Mouse (Mus musculus): ENCODE data around the gene Stpg3.

The Stpg3 gene

DNA sequence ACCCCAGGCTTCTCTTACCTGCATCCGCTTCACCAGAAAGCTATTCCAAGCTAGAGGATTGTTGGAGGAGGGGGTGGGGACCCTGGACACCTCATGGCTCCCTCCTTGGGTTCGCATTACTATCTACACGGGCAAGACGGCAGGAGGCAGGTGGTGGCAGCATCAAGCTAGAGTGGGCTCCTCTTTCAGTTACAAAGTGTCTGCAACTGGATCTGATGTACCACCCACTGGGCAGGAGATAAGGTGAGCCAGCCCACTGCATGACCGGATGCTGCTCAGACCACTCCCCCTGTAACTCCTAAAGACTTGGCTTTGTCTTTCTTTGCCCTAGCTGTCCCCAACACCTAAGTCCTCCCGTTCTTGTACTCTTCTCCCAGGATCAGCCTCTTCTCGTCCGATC is 22.2 kb upstream of the Stpg3 start, which contains the start of gene Rnf224:
Rnf224 (minus strand) TSS at position 174 of the 400 bp plus-strand sequence.
- no peak for DNase-seq (ENCODE audit: low read depth, low spot score)

DNA sequence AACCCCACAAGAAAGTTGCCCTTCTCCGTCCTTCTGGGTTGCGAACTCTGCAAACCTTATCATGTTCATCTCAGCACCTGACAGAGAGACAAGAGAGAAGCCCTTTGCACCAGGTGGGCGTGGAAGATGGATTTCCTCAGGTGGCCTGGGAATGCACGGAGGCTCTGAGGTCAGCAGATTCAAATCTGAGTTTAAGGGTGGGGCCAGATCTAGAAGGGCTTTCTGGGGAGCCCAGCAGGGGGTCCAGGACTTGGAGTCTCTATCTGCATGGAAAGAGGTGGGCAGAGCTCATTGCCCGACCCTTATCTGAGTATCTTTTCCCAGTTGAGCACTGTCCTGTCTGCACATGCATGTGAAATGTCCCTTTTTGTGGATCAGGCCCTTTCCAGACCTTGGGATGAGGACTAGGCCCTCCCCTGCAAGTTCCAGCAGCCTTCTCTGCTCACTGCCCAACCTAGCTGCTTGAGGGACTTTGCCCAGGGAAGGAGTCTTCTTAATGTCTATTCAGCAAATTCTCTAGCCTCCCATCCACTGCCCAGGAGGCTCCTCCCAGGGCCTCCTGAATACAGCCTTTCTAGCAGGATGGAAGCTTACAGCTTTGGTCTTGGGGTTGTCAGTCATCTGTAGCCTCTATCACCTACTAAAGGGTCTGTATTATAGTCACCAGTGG is 20.2 kb upstream of the Stpg3 start:
- no peak for DNase-seq (ENCODE audit: low read depth, low spot score)

DNA sequence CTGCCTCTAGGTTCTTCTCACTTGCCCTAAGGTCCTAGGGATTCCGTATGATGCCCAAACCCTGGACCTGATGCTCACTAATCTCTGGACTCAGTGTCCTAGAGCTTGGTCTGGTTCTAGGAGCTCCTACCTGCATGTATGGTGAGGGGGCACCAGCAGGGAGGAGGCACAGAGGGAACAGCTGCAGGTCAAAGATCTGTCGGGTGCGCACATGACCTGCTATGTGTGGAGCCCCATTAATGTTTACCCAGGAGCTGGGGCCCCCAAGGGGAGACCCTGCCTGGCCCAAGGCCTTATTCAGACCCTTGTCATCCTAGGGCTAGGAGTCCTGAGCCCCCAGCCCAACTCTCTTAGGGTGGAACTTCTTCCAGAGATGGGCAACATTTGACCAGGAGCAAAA is 19.6 kb upstream of the Stpg3 start, which contains the start of gene Slc34a3:
Slc34a3 (minus strand) TSS at position 315 of the 400 bp plus-strand sequence.
- no peak for DNase-seq (ENCODE audit: low read depth, low spot score)

DNA sequence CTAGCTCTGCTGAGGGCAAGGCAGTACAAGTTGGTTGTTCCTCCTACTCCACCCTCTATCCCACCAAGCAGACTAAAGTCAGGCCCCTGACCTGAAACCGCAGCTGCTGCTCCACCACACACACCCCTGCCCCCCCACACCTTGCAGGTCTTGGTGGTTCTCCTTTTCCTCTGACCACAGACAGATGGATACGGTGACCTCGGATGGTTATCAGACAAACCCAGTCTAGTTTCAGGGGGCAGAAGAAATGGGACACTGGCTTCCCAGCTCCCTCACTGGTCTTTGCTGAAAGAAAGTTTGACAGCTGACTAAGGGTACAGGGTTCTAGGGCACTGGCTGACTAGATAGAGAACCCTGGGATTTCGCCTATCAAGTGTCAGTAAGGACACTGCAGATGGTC is 19.0 kb upstream of the Stpg3 start:
- DNase-seq (ENCODE audit: low read depth, low spot score): no peak

DNA sequence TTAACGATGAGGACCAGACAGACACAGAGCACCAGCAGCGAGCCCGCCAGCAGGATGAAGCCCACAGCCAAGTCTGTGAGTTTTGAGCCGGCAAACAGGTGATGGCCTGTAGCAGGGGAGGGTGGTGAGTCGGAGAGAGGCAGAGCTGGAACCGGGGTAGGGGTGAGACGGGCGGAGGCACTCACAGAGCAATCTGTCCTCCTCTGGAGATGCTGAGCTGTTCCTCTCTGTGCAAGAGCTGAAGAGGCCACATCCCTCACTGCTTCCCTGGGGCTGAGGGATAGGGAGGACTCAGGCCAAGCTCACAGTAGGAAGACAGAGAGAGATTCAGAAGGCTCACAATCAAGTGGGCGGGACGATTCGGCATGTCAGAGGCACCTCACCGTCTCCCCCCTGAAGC is 16.6 kb upstream of the Stpg3 start:
- DNase-seq (ENCODE audit: low read depth, low spot score): no peak

DNA sequence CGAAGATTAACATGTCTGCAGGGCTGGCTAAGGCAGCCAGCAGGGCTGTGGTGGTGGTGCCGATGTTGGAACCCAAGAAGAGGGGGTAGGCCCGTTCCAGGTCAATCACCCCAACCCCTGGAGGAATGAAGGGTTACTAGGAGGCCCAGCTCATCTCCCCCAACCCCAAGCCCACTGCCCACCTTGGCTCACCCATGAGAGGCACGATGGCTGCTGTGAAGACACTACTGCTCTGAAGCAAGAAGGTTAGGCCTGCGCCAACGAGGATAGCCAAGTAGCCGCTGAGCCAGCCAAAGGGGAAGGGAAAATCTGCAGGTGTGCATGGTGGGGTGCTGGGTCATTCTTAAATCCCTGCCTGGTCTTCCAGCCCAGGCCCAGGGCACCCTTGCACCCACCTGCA is 16.1 kb upstream of the Stpg3 start:
- DNase-seq (ENCODE audit: low read depth, low spot score): no peak

DNA sequence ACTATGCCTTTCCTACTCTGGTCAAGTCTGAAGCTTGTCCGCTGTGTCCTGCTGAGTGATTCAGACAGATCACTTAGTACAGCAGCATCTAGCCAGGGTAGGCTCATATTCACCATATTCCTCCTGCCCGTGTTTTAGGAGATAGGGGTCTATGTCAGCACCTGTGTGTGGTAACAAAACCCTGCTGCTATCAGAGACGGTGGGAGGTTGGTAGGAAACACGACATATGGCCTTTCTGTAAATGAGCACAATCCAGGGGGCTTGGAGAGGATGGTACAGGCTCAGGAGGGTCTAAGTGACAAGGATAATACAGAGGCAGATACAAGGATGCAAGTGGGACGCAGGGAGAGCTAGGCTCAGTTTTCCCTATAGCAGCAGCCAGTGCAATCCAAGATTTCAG is 15.1 kb upstream of the Stpg3 start:
- DNase-seq (ENCODE audit: low read depth, low spot score): no peak

DNA sequence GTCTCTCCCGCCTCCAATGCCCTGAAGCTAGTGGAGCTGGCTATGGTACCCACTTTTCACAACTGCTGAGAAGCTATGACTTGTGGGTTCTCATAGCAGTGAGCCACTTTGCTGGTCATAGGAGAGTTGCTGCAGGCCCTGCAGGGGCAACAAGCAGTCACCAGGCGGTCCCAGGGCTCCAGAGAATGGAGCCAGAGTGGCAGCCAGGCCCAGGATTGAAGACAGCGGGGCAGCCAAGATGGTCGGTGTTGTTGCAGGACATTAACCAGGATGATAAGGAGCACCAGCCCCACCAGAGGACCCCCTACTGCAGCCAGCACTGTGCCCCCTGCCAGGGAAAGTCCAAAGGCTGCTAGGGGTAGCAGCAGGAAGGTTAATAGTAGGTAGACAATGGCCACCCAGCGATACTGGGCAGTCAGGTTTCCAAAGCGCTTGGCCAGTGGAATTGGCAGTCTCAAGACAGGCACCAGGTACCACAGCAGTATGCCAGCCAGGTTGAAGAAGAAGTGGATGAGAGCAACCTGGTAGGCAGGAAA is 14.6 kb upstream of the Stpg3 start:
- no peak for DNase-seq (ENCODE audit: low read depth, low spot score)

DNA sequence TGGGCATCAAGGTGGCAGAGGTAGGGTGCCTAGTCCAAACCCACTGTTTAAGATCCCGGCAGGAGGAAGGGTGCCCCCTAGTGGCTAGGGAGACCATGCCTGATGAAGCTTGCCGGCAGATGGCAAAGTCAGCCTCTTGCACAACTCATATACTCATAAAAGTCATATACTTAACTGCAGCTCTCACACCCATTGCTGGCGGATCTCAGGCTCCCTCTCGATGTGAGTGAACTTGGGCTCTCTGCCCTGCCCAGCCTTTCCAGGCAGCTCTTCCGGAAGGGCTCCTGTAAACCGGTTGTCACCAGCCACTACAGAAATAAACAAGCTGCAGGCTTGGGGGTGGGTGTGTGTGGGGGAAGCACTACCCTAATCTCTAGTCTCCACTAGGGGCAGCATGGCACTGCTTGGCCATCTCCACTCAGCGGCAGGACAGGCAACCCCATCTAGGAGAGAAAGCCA is 14.0 kb upstream of the Stpg3 start:
- DNase-seq (ENCODE audit: low read depth, low spot score): peak; percentile 93

DNA sequence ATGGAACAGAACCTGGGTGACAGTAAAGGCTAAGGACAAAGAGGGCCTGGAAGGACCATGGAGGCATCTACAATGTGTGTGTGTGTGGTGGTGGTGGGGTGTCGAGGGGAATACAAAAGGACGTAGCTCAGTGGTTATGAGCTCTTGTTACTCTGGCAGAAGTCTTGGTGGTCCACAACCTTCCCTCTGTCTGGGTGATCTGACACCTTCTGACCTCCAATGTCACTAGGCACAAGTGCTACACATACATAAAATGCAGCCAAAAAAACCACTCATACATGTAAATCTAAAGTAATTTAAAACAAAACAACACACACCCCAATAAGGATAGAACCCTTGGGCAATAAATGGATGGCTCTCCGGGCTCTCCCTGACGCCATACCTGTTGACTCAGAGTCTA is 13.0 kb upstream of the Stpg3 start:
- DNase-seq (ENCODE audit: low read depth, low spot score): no peak

DNA sequence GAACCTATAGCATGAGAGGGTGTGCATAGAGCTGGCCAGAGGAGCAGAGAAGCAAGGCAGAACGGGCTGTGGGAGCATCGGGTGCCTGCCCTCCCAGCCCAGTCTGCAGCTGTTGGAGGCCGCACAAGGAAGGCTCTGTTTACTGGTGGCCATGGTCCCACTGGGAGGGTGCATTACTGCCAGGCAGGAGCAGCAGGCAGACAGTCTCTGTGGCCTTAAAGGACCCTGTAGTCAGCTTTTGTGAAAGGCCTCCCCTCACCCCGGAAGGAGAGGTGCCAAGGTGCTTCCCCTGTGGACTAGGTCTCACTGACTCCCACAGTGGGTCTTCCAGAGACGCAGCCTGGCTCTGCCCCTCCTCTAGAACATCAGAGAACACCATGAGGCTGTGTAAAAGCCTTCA is 12.4 kb upstream of the Stpg3 start:
- DNase-seq (ENCODE audit: low read depth, low spot score): no peak

DNA sequence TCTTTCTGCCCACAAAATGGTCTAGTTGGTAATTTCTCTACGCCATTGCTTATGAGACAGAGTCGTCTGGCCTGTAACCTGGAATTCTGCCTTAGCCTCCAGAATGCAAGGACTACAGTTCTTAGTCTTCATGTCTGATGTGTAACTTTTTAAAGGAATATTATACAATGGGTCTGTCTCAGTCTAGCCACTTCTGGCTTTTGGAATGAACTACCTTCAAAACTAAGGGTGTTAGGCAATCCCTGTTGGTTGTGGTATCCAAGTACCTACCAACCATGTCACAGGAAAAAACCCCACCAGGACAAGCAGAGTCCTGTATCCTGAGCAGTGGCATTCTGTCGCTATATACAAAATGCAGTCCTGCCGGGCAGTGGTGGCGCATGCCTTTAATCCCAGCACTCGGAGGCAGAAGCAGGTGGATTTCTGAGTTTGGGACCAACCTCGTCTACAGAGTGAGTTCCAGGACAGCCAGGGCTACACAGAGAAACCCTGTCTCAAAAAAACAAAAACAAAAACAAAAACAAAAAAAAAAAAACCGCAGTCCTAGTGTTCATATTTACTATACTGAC is 11.5 kb upstream of the Stpg3 start:
- no peak for DNase-seq (ENCODE audit: low read depth, low spot score)

DNA sequence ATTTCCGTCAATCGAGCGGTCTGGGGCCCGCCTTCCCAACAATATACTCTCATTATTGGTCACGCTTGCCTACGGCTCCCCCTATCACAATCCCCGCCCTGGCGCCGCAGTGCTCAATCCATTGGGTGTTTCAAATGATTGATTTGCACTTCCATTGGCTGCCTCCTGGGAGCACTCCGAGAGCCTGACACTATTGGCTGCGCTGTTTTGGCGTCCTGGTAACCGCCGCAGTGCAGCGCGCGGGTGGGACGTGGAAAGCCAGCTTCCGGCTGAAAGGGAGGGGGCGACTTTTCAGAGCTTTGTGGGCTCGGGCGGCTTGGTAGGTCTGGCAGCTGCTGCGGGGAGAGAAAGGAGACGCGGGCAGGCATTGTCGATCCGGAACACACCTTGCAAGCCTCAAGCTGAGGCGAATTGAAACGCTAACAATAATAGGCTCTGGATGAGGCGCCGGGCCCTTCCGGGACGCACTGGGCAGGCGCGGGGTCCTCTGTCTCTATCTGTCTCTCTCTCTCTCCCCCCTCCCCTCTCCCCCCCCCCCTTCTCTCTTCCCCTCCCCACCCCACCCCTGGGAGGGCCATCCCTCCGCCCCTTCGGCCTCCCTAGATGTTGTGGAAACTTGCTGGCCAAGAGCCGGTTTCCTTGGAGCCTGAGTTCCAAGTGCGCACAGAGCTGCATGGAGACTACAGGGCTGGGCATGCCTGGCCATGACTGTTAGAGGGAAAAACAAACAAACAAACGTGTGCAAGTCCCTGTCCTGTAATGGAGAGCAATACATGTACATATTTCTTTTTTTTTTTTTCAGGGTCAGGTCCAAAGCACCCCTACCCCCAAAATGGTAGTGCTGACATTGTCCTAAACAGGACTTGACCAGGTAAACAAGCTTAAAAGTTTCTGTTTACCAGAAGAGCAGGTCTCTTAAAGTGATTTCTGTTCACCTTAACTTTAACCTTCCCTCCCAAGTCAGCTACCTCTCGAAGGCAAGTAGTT is 10.6 kb upstream of the Stpg3 start:
- DNase-seq (ENCODE audit: low read depth, low spot score): peak; percentile 98

DNA sequence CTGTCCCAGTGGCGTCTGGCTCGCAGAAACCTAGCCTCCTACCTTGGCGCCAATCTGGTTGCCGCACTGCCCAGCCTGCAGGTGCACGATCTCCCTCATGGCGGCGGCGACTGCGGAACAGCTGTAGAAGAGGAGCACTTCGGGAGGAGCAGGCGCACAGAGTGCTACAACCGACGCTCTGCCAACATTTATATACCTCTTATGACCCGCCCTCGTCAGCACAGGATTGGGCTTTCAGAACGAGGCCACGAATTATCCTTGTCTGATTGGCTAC is 10.0 kb upstream of the Stpg3 start, which contains the start of gene Tubb4b:
Tubb4b (minus strand) TSS at position 211 of the 274 bp plus-strand sequence.
- DNase-seq (ENCODE audit: low read depth, low spot score): no peak

DNA sequence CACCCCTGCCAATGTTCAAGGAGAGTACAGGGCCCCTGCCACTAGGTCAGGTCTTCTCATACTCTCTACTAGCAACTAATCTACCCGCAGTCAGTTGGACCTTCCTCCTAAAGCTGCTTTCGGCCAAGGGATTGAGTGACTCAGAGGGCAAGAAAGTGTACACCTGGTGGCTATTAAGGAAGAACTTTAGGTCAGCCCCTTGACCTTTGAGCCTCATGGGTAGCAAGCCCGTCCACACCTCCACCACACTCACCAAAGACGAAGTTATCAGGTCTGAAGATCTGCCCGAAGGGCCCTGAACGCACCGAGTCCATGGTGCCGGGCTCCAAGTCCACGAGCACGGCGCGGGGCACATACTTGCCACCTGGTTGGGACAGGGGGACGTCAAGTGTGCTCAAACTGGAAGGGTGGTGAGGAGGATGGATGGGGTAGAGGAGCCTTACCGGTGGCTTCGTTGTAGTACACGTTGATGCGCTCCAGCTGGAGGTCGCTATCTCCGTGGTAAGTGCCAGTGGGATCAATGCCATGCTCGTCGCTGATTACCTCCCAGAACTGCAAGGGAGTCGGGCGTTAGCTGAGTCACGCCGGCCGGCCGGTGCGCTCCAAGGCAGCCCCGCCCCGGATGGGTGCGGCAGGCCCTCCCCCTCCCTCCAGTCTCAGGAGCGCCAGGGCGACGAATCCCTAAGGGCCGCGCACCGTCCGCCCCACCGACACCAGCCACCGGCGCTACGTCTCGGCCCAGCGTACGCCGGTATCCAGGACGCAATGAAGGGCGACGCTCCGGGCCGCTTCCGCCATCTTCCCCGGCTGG is 9.4 kb upstream of the Stpg3 start:
- no peak for DNase-seq (ENCODE audit: low read depth, low spot score)

DNA sequence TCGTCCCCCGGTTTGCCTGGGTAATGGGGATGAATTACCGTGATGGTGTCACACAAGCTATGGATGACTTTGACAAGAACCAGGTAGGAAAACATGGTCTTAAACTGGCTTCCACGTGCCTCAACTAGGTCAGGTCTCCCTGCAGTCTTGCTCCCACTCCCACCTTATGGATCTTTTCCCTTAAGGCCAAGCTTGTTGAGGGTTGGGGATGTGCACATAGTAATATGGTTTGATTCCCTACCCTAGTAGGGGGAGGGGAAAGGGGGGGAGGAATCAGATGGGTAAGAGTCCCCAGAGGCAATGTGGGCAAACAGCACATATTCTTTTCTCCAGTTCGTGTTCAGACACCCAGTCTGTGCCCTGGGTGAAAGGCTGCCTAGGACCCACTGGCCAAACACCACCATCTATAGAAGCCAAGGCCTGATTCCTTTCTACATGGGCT is 6.9 kb upstream of the Stpg3 start:
- DNase-seq (ENCODE audit: low read depth, low spot score): no peak

DNA sequence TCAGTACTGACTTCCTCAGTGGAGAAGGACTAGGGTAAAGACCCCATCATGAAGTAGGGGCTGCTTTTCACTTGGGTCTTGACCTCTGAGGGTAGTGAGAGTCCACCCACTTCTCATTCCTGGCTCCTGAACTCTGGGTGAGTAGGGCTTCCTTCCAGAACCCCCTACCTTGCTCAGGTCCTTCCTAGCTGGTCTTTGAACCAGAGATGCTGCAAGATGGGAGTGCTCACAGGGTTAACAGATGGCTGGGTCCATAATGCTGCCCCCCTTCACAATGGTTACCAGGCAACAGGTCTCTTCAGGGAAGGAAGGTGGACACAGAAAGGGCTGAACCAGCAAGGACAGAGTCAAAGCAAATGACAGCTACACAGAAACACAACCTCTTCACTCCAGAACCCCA is 4.0 kb upstream of the Stpg3 start, which contains the start of gene Fam166a:
Fam166a (plus strand) TSS at position 301 of the 400 bp plus-strand sequence.
- DNase-seq (ENCODE audit: low read depth, low spot score): no peak

DNA sequence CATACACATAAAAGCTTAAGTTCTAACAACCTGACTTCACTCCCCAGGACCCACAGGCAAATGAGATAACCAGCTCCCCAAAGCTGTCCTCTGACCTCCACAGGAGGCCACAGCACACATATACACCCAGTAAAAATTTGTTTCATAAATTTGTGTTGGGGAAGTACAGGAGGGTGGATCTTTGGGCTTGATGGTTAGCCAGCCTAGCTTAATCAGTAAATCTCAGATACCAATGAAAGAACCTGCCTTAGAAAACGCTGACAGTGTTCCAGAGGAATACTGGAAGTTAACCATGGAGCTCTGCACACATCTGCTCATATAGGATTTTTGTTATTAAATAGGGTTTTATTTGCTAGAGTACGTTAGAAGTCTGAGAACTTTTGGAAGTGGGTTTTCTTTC is 3.2 kb upstream of the Stpg3 start:
- no peak for DNase-seq (ENCODE audit: low read depth, low spot score)

DNA sequence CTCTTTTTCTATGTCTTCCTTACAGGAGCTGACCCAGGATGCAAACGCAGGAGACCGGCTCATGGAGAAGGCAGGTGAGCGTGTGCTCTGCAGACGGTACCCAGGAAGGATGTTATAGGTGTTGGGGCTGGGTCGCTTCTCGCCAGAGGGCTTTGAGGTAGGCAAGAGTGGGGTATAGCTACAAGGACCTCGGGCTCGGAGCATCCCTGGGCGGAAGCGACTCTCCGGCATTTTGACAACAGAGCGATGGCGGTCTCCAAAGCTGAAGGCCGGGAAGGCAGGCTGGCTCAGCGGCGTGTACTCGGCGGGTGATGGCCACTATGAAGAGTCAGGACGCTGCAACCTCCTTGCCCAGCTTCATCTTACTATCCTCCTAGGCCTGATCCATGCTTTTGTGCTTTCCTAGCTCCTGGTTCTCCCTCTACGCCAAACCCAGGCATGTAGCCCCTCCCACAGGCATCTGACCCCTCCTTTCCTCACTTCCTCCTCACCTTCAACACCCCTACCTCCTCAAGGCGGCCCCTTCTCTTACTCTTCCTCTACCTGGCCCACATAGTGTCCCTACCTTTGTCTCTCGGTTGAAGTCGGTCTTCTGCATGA is 1.1 kb downstream of the Stpg3 start:
- no peak for DNase-seq (ENCODE audit: low read depth, low spot score)

DNA sequence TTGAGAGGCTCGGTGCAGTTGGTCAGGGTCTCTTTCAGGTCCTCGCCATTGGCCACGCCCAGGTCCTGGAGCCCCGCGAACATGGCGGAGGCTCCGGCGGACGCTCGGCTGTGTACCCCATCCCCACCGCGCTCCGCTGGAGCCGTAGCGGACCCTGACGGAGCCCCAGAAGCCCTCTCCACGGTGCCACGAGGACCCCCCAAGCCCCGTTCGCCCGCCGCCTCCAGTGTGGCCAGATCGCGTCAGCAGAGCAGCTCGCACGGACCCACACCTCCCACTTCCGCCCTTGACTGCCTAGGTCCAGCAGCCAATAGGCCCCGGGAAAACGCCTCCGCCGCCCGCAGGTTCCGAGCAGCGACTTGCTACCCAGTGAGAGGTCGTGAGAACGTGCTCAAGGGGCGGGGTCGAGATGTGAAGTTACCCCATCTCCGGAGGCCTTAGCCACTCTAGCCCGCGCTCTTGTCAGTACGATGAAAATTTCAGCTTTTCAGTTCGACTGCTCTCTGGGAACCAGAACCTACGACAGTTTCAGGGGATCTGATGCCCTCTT is 3.2 kb downstream of the Stpg3 start, which contains the start of gene Nelfb:
Nelfb (minus strand) TSS at position 369 of the 550 bp plus-strand sequence.
- peak; percentile 91 for DNase-seq (ENCODE audit: low read depth, low spot score)

Data from CD4-positive, CD25-positive, alpha-beta regulatory T cell, adult 2 months (primary cell).